Mouse (Mus musculus) stomach, postnatal 0 days (tissue): ENCODE measurements around the gene Sct.

ENCODE experiments used
- CTCF ChIP-seq: IDR thresholded peaks from 2 replicates; pipeline ENCODE4 v1.5.1; 2016; ENCODE audit warnings: antibody characterized with exemption, low read depth, mild to moderate bottlenecking, moderate library complexity
- EP300 ChIP-seq: optimal IDR thresholded peaks from 2 replicates; pipeline ENCODE3; 2016; ENCODE audit warnings: antibody characterized with exemption

GRCm38 (mm10) chr7:141297926-141298650 lies 19.2 kb upstream of the Sct start:
- no peak for TF ChIP-seq CTCF
- no peak for TF ChIP-seq EP300
